Mouse (Mus musculus) megakaryocyte, adult 5-6 weeks (primary cell): Measurements from ENCODE around the gene Stoml1. TPM values are rescaled to one million over a fixed set of nuclear protein-coding genes. Genes with fewer than 3 reads are reported as not detected.
"Not testable (repeated sequence)": the region's sequence is repeated elsewhere in the genome, so short reads cannot be mapped to it uniquely, and the experiment has no call there.

Experiments used
- ATAC-seq: 2 replicates; pipeline ENCODE4 v1.8.0; 2016; ENCODE audit warnings: mild to moderate bottlenecking, inconsistent platforms; ENCODE audit not compliant: poor library complexity, severe bottlenecking
- total RNA-seq, 2 experiments: library from RNA; stranded (forward) in 1 of 2; stranded (reverse) in 1 of 2; fragments of 153-499, 151-499 nt in 1 of 2; fragments of 221-1000, 200-1000 nt in 1 of 2; gene quantifications; 2 replicates each; pipeline versions ENCODE4 v1.2.3 to v1.2.4; 2015 to 2017

Stoml1 gene
- total RNA-seq, 2 experiments from 2014 or later: 6.1 to 11.9 TPM

DNA sequence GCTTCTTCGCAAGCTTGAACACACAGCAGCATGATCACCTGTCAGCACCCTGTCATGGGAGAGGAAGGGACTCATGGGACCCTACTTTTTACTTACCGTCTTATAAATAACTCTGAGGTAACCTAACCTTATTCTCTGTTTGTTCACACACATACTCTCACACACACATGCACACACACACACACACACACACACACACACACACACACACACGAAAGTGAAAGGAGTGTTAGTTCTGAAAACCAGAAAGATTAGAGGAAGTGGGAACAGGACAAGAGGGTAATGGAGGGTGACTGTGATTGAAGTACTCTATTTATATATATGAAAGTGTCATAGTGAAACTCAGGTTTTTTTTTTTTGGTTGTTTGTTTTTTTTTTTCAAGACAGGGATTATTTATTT lies 18.1 kb downstream of the Stoml1 start:
- peak; percentile 26; the same call in 1 of the 2 replicates for ATAC-seq

DNA sequence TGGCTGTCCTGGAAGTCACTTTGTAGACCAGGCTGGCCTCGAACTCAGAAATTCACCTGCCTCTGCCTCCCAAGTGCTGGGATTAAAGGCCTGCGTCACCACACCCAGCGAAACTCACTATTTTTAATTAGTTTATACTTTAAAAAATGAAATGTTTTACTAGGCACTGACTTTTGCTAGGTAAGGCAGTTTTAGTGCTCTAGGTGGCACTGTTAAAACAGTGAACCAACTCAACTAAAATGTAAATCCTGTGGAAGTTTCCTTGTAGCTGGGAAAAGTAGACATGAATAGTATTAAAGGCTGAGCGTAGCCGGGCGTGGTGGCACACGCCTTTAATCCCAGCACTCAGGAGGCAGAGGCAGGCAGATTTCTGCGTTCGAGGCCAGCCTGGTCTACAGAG lies 18.6 kb downstream of the Stoml1 start:
- not testable (repeated sequence) for ATAC-seq

- ATAC-seq: no peak
Measured at GRCm38 (mm10) chr9:58272068-58272541, 19.1 kb downstream of the Stoml1 start.

DNA sequence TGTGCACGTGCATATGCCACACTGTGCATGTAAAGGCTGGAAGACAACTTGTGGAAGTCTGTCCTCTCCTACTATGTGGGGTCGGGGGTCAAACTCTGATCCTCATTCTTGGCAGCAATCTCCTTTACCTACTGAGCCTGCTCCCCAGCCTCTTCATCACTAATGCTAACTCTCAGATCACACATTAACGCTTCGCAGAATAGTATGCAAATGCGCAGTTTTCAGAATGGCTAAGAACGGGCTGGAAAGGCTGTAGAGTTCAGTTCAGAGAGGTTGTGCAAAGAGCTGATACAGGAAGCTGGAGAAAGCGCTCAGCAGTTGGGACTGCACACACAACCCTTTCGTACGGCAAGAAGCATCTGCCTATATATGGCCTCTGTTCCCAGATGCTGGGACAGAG lies 19.9 kb downstream of the Stoml1 start:
- ATAC-seq: no peak

GRCm38 (mm10) chr9:58274101-58274604 lies 21.2 kb downstream of the Stoml1 start:
- ATAC-seq: no peak

GRCm38 (mm10) chr9:58274626-58275025 lies 21.7 kb downstream of the Stoml1 start:
- no peak for ATAC-seq

GRCm38 (mm10) chr9:58275115-58275774 lies 22.3 kb downstream of the Stoml1 start:
- peak; percentile 87 for ATAC-seq

DNA sequence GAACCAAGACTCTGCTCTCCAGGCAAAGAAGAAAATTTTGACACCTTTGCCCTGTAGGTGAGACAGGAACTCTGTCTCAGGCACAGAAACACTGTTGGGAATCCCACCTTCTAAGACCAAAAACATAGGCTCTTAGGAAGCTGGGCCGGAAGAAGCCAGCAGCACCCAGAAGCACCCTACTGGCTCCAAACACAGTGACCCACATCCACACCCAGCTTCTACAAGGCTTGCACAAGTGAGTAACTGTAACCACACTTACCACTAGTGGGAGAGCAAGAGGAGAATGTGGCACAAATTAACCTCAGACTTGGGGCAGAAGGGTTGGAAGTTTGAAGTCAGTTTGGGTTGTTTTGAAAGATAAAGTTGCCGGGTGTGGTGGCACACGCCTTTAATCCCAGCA lies 22.8 kb downstream of the Stoml1 start:
- ATAC-seq: peak; percentile 68

DNA sequence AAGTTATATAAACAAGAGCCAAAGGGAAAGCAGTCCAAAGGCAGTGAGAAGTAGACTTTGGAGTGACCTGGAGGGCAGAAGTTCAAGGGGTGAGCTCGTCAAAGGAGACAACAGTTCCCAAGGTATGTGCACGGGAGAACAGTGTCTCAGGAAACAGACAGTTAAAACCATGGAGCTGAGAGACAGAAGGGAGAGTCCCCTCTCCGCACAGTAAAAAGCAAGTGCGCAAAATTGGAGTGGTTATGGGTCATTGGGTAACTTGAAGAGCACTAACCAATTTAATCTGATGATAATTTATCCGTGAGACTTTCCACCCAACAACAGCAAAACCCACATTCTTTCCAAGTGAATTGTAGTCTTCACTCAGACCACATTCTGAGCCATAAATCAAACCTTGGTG lies 23.4 kb downstream of the Stoml1 start:
- no peak for ATAC-seq

- no peak for ATAC-seq
Measured at GRCm38 (mm10) chr9:58278313-58278712, 25.3 kb downstream of the Stoml1 start.

GRCm38 (mm10) chr9:58278821-58279723 lies 26.1 kb downstream of the Stoml1 start:
- ATAC-seq: no peak

DNA sequence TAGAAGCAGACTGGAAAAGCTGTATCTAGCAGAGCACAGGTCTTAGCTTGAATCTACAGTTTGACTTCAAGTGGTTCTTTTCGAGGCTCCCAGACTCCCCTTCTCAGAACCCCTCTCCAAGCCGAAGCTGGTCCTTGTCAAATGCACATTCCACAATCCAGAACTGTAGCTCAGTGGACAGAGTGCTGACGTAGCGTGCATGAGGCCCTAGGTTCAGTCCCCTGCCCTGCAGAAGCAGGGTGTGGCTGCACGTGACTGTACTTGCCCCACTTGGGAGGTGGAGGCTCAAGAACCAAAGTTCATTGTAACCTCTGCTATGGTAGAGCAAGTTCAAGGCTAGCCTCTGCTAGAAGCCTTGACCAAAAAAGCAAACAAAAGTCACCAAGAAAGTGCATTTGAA lies 26.8 kb downstream of the Stoml1 start:
- ATAC-seq: no peak

- ATAC-seq: peak; percentile 84
Measured at GRCm38 (mm10) chr9:58280259-58281109, 27.5 kb downstream of the Stoml1 start.

- peak; percentile 70; the same call in 1 of the 2 replicates for ATAC-seq
Measured at GRCm38 (mm10) chr9:58281597-58281996, 28.6 kb downstream of the Stoml1 start.

- no peak for ATAC-seq
Measured at GRCm38 (mm10) chr9:58283431-58283830, 30.5 kb downstream of the Stoml1 start.

DNA sequence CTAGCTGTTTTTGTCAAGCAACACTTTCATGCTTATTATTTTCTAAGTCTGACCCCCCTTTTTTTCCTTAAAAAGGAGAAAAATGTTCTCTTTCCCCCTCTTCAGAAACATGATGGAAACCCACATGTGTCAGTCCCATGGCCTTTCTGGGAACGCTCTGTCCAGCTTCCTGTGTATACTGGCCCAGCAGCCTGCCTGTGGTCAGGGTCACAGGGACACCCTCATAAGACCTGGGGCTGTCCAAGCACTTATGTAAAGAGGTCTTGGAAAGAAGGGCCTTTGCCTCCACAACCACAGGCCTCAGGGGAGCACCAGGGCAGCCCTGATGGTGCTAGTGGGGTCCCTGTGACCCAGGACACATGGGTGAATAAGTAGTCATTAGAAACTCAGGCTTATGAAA lies 36.1 kb downstream of the Stoml1 start:
- no peak for ATAC-seq

DNA sequence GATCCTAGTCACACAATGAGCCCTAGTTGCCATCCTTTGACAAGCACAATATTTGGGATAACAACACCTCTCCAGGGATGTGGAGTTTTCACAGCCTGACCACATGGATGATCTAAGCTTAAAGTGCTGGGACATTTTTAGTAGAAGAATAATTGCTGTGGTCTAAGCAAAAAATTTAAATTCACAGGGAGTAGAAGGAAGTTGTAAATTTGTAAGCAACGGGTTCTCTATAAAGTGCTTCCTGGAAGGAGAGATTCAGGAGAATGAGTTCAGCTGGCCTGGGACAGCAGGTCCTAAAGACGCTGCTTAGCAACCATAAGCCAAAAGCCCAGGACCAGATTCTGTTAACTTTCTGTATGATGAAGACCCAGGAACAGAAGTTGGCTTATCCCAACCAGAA lies 36.9 kb downstream of the Stoml1 start:
- no peak for ATAC-seq

- no peak for ATAC-seq
Measured at GRCm38 (mm10) chr9:58294527-58294926, 41.6 kb downstream of the Stoml1 start.

- ATAC-seq: no peak
Measured at GRCm38 (mm10) chr9:58295345-58295744, 42.4 kb downstream of the Stoml1 start.

DNA sequence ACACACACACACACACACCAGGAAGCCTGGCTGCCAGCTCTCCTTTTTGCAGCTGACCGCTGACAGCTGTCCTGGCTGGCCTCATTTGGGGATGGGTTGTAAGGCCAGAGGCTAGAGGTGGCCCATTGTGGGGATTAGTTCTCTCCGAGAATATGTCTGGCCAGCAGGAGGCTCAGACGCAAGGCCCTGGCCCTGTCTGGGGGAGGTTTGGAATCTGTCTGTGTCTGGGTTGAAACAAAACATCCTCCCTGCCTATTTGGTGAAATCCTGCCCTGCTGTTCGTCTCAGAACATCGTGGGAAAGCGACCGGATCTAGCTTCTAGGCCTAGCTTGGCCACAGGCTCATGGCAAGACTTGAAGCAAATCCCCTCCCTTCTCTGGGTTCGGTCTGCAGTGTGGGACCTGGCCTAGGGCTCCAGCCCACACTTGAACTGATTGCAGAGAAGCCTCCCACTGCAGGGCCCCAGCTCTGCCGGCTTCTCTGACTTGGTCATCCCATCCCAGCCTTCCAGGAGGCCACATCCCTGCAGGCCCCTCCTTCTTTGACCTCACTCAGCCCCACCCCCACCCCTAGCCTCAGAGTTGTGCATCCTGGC lies 42.9 kb downstream of the Stoml1 start:
- no peak for ATAC-seq
